Comparison of ENCODE assay signal across 9 mouse cellular contexts in genomic region chr6:86670873-86671272, GRCm38 (mm10). TPM values are rescaled to one million over a fixed set of nuclear protein-coding genes. Genes with fewer than 3 reads are reported as not detected.
DNase-seq lines count a peak whose midpoint lies in the region; ATAC-seq and TF ChIP-seq lines count a peak whose summit lies in the region.
"Had no signal": no experiment of that assay in that cellular context is flagged by ENCODE, and none has a peak within 500 bp of the region (broad histone marks: within the 10 kb centered on the region; RNA-seq: fewer than 3 reads in every experiment).

No protein-coding gene starts in this region.

- intact Hi-C loops in heart, postnatal 14 days (cut with DNase I), result loop anchor here (2.0 kb wide), 1 partner anchor 126 kb away; no protein-coding TSS in a partner anchor
- intact Hi-C loops in left cerebral cortex, adult 2 months (cut with DNase I), result loop anchor here (2.0 to 5.0 kb wide), 3 partner anchors 126 to 234 kb away; partner anchors contain the start of gene C87436

- H3K4me3 ChIP-seq in kidney, embryonic 16.5 days (ENCODE audit: low read length), result no peak overlapping the region
- H3K4me3 ChIP-seq in left cerebral cortex, adult 2 months, result no peak overlapping the region
- no peak overlapping the region for H3K4me3 ChIP-seq in midbrain, embryonic 14.5 days (replicated peaks; ENCODE audit: low read depth, low read length)
- H3K4me3 ChIP-seq: myocyte had no signal

- 17% methylated on average over 2 of the region's 2 CpGs for WGBS in kidney, embryonic 16.5 days
- 16% methylated on average over 2 of the region's 2 CpGs for WGBS in midbrain, embryonic 14.5 days

- no peak for ATAC-seq in kidney, embryonic 16.5 days (ENCODE audit: low FRiP score, low TSS enrichment)
- ATAC-seq in common myeloid progenitor, adult 5-6 weeks (replicated peaks; ENCODE audit: low read depth, poor library complexity, severe bottlenecking), result peak; percentile 39
- ATAC-seq in midbrain, embryonic 14.5 days (ENCODE audit: low FRiP score, low TSS enrichment), result no peak

- peak; percentile 98 for TF ChIP-seq CTCF in left cerebral cortex, adult 2 months (IDR thresholded peaks at IDR 0.05)

- no peaks in the 10 kb centered on the region for H3K9me3 ChIP-seq in kidney, embryonic 16.5 days (ENCODE audit: low read length)
- H3K9me3 ChIP-seq in midbrain, embryonic 14.5 days (ENCODE audit: control insufficient read depth, low read length), result no peaks in the 10 kb centered on the region

- no peaks in the 10 kb centered on the region for H3K27me3 ChIP-seq in kidney, embryonic 16.5 days (ENCODE audit: insufficient read depth, low read length)
- no peaks in the 10 kb centered on the region for H3K27me3 ChIP-seq in midbrain, embryonic 14.5 days (ENCODE audit: control insufficient read depth, insufficient read depth, low read length)

- no peak overlapping the region for H3K9ac ChIP-seq in kidney, embryonic 16.5 days (replicated peaks; ENCODE audit: low read length)
- no peak overlapping the region for H3K9ac ChIP-seq in midbrain, embryonic 14.5 days (replicated peaks; ENCODE audit: low read length)

- H3K4me2 ChIP-seq in kidney, embryonic 16.5 days (replicated peaks; ENCODE audit: low read depth, low read length), result no peak overlapping the region
- no peak overlapping the region for H3K4me2 ChIP-seq in midbrain, embryonic 14.5 days (ENCODE audit: low read length)

- no peak overlapping the region for H3K27ac ChIP-seq in kidney, embryonic 16.5 days (ENCODE audit: low read length)
- no peak overlapping the region for H3K27ac ChIP-seq in left cerebral cortex, adult 2 months
- 0 out of 2 replicates have a peak overlapping the region, but pooled peaks have one; percentile 26 for H3K27ac ChIP-seq in midbrain, embryonic 14.5 days (replicated peaks; ENCODE audit: low read depth, low read length)

- H3K36me3 ChIP-seq in kidney, embryonic 16.5 days (ENCODE audit: insufficient read depth, low read length), result peaks cover 30% of the 10 kb centered on the region; the same call in 1 of the 2 replicates
- peaks cover 41% of the 10 kb centered on the region for H3K36me3 ChIP-seq in midbrain, embryonic 14.5 days (ENCODE audit: control insufficient read depth, insufficient read depth, low read length)

- H3K4me1 ChIP-seq in kidney, embryonic 16.5 days (ENCODE audit: insufficient read depth, low read length), result peaks cover 10% of the 10 kb centered on the region; the same call in 1 of the 2 replicates
- peaks cover 18% of the 10 kb centered on the region; the same call in 1 of the 2 replicates for H3K4me1 ChIP-seq in midbrain, embryonic 14.5 days (ENCODE audit: control insufficient read depth, insufficient read depth, low read length)

- peak; percentile 44 for DNase-seq in kidney, adult 18-20 months
- peak; percentile 69 for DNase-seq in T-cell, adult 2 months (ENCODE audit: low spot score)
- peak; percentile 42 to 70 for DNase-seq in heart, postnatal 14 days
- peak; percentile 34 to 43 for DNase-seq in left cerebral cortex, adult 2 months (ENCODE audit: extremely low spot score in 1 of 2, low spot score in 2 of 2)
- peak; percentile 93 for DNase-seq in midbrain, embryonic 14.5 days
- DNase-seq in telencephalon, adult 2 months (ENCODE audit: low read depth, low spot score), result peak; percentile 78

RNA-seq across cellular contexts. Expression of gene Mxd1, which starts 1.9 kb away (rescaled TPM):
- polyA plus RNA-seq in kidney, embryonic 16.5 days (2015; fragmentation: Nextera tagmentation; extraction: Ambion mirVana), result 11.8 and 11.9 TPM in 2 replicates
- 23.6 and 24.5 TPM in 2 replicates for total RNA-seq in common myeloid progenitor, adult 5-6 weeks (2017)
- total RNA-seq in heart, postnatal 14 days (2021), result 1 to 10 TPM; 7.8 to 8.0 TPM
- 10 to 100 TPM; 23.1 to 25.2 TPM for total RNA-seq in left cerebral cortex, adult 2 months (2021)
- polyA plus RNA-seq in midbrain, embryonic 14.5 days (2014; fragmentation: Nextera tagmentation; extraction: Ambion mirVana), result 16.2 and 24.2 TPM in 2 replicates

RNA-seq across cellular contexts. Expression of gene Snrnp27, which starts 13.4 kb away (rescaled TPM):
- polyA plus RNA-seq in kidney, embryonic 16.5 days (2015; fragmentation: Nextera tagmentation; extraction: Ambion mirVana), result 95.5 and 102 TPM in 2 replicates
- total RNA-seq in common myeloid progenitor, adult 5-6 weeks (2017), result 96.1 and 135 TPM in 2 replicates
- total RNA-seq in heart, postnatal 14 days (2021), result 10 to 100 TPM; 40.1 to 45.9 TPM
- total RNA-seq in left cerebral cortex, adult 2 months (2021), result 10 to 100 TPM; 52.5 to 55.7 TPM
- polyA plus RNA-seq in midbrain, embryonic 14.5 days (2014; fragmentation: Nextera tagmentation; extraction: Ambion mirVana), result 101 and 105 TPM in 2 replicates

RNA-seq across cellular contexts. Expression of gene Asprv1, which starts 42.9 kb away (rescaled TPM):
- 0.89 and 0.99 TPM in 2 replicates for polyA plus RNA-seq in kidney, embryonic 16.5 days (2015; fragmentation: Nextera tagmentation; extraction: Ambion mirVana)
- total RNA-seq in common myeloid progenitor, adult 5-6 weeks (2017), result 0.55 TPM in 1 of 2 replicates, not detected in the other
- total RNA-seq in heart, postnatal 14 days (2021), result under 1 TPM in 1 of 2 experiments, not detected in 1; 0.27 TPM
- 1 to 10 TPM; 1.8 to 2.5 TPM for total RNA-seq in left cerebral cortex, adult 2 months (2021)
- polyA plus RNA-seq in midbrain, embryonic 14.5 days (2014; fragmentation: Nextera tagmentation; extraction: Ambion mirVana), result 0.76 and 0.92 TPM in 2 replicates

Comparison
In these comparisons a context has a peak if more than half of its experiments do, and no peak if none do; other contexts are left out.
1. DNase-seq: peak in every context shown above with its lines; median percentile 93 in midbrain, embryonic 14.5 days; 78 in telencephalon, adult 2 months; 69 in T-cell, adult 2 months; 56 in heart, postnatal 14 days; 44 in kidney, adult 18-20 months; 38 in left cerebral cortex, adult 2 months.